Mouse (Mus musculus) adrenal gland, postnatal 25 days (tissue): ENCODE data around the gene Mecom. TPM values are rescaled to one million over a fixed set of nuclear protein-coding genes. Genes with fewer than 3 reads are reported as not detected.
A peak's percentile ranks its signal among the peaks of the same experiment; 100 is the strongest.
"Not testable (repeated sequence)": the region's sequence is repeated elsewhere in the genome, so short reads cannot be mapped to it uniquely, and the experiment has no call there.

Source experiments
- DNase-seq: peaks from one replicate; pipeline ENCODE4 v3.0.0; 2021; ENCODE audit warnings: mixed read lengths
- total RNA-seq: library from RNA; stranded (reverse); gene quantifications from 2 replicates; pipeline ENCODE4 v1.2.3, GENCODE M21; 2021

Mecom gene
- total RNA-seq, 1 experiment from 2014 or later = 4.1 TPM

GRCm38 (mm10) chr3:30445247-30445969 lies 102.4 kb downstream of the Mecom start:
- DNase-seq = no peak

- no peak for DNase-seq
Measured at GRCm38 (mm10) chr3:30441646-30442045, 106.2 kb downstream of the Mecom start.

DNA sequence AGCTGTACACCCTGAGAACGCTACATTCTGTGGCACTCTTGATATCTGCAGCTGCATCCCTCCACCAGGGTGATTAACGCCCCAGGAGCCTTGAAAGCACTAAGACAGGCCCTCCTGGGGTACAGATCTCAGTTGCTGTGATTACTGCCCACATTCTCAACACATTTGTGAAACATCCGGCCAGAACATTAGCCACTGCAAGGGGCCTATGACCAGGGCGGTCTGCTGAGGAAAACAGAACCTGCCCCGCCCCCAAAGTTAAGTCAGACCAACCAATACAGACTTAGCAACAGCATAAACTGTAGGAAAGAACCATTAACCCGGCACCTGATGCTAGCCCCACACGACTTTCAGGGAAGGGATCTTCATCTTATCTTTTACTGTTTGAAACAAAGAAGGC lies 109.8 kb downstream of the Mecom start:
- no peak for DNase-seq

GRCm38 (mm10) chr3:30436561-30436960 lies 111.2 kb downstream of the Mecom start:
- no peak for DNase-seq

GRCm38 (mm10) chr3:30436131-30436530 lies 111.7 kb downstream of the Mecom start:
- DNase-seq = no peak

- DNase-seq = no peak
Measured at GRCm38 (mm10) chr3:30428877-30429276, 118.9 kb downstream of the Mecom start.

DNA sequence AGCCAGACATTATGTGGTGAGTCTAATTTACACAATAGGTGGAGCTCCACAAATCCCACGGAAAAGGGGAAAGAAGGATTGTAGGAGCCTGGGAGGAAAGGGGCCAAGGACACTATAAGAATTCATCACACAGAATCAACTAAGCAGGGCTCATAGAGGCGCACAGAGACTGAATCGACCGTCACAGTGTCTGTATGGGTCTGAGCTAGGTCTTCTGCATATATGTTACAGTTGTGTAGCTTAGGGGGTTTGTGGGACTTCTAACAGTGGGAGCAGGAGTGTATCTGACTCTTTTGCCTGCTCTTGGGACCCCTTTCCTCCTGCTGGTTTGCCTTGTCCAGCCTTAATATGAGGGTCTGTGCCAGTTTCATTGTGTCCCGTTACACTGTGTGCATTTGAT lies 123.8 kb downstream of the Mecom start:
- no peak for DNase-seq

- DNase-seq = not testable (repeated sequence)
Measured at GRCm38 (mm10) chr3:30421948-30422347, 125.9 kb downstream of the Mecom start.

DNA sequence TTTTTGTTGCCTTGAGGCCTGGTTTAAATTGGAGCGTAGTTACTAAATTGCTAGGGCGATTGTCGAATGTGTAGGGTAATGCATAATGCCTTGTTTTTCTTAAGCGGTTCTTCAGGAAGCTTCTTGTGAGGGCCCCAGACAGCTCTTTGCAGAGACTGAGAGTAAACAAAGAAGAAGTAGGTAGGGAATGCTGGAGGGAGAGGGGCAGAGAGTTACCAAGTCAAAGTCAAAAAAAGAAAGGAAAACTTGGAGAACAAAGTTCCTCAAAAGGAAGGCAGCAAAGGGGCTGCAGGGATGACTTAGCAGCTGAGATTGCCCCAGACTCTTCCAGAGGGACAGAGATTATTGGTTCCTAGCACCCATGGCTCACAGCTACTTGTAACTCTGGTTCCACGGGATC lies 126.9 kb downstream of the Mecom start:
- DNase-seq = no peak

- DNase-seq = no peak
Measured at GRCm38 (mm10) chr3:30414173-30414572, 133.6 kb downstream of the Mecom start.

DNA sequence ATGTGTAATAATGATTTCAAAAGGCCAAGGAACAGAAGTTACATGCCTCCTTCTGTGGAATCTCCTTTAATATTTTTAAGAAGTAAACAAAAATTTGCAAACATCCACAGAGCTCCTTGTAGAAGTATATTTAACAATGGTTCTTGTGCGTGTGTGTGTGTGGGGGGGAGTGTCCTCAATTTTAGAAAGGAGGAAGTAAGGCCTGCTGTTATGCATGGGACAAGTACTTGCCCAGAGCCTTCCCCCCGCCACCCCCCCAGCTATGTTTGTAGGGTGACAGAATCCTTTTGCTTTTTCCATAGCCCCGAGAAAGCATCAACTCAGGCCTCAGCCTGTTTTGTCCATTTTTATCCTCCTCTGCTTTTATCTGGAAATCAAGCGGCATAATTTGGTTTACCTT lies 137.0 kb downstream of the Mecom start:
- no peak for DNase-seq

GRCm38 (mm10) chr3:30404821-30405220 lies 143.0 kb downstream of the Mecom start:
- no peak for DNase-seq

DNA sequence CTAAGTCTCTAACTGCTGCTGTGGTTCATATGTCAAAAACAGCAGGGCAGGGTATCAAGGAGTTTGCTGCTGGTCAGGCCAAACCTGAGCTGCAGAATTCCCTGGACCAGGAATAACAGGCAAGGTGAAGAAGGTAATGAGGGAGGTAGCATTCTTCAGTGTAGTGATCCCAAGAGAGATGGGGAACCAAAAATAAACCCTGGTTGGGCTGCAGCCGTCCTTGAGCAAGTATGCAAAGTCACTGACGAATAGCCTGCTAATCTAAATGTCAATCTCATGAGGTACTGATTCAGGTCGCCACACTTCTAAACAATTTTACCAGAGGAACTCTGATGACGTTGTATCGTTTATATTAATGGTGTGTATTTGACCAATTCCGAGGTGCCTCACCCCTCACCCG lies 148.9 kb downstream of the Mecom start:
- DNase-seq = no peak

- no peak for DNase-seq
Measured at GRCm38 (mm10) chr3:30394911-30395310, 152.9 kb downstream of the Mecom start.

GRCm38 (mm10) chr3:30392662-30393061 lies 155.1 kb downstream of the Mecom start:
- no peak for DNase-seq

DNA sequence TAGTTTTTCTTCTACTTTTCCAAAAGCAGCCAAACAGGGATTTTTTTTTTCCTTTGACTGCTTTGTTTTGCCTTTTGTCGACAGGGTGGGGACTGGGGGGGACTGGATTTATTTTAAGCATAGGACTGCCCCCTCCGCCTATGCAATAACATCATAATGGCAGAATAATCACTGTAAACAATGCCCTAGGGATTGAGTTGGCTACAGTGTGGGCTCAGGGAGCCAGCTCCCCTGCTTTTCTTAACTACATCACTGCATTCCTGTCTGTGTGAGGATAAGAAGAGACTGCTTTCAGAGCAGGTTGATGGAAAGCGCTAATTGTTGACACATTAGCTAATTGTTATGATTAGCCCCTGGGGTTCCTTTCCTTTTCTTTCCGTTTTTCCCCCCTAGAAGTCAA lies 155.6 kb downstream of the Mecom start:
- DNase-seq = no peak

DNA sequence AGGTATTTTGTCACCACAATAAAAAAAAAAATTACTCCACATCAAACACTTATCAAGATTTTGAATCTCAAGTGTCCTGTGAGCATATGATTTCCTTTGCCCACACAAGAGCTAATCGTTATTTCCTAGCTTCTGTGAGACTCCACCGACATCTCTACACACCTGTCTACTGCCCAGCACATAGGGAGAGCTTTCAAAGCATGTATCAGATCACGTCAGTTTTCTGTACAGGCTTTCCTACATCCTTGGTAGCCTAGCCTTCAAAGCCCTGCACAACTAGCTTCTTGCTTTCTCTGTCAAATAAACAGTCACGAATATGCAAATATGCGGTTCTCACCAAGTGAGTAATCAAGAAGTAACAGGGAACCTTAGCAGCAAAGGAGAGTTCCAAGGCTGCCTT lies 157.5 kb downstream of the Mecom start:
- no peak for DNase-seq

DNA sequence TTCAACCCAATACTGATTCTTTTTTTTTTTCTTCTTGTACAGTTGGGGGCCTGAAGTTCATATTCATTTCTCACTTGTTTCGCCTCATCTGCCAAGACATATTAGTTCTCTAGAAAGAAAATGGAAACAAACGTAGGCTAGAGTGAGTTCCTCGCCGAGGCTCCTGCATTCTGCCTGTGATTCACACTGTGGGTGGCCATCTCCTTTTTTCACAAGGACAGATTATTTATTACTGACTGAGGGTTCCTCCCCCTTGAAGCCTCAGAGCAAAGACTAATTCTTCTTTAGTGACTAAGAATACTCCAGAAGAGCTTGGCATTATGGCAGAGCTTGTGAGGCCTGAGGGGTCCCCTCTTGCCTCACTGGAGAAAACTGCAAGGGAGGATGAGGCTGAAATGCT lies 167.5 kb downstream of the Mecom start:
- peak; percentile 8 for DNase-seq

GRCm38 (mm10) chr3:30379301-30379700 lies 168.5 kb downstream of the Mecom start:
- no peak for DNase-seq

GRCm38 (mm10) chr3:30371472-30371871 lies 176.3 kb downstream of the Mecom start:
- no peak for DNase-seq

- no peak for DNase-seq
Measured at GRCm38 (mm10) chr3:30370860-30371455, 176.8 kb downstream of the Mecom start.

- DNase-seq = peak; percentile 11
Measured at GRCm38 (mm10) chr3:30366621-30367020, 181.2 kb downstream of the Mecom start.

GRCm38 (mm10) chr3:30361190-30361589 lies 186.6 kb downstream of the Mecom start:
- DNase-seq = no peak
